Mouse (Mus musculus) limb, embryonic 13.5 days (tissue): ENCODE measurements around the gene Sec62. TPM values are rescaled to one million over a fixed set of nuclear protein-coding genes. Genes with fewer than 3 reads are reported as not detected.

Source experiments
- polyA plus RNA-seq: library from polyadenylated mRNA; unstranded; fragments of >200 nt; fragmentation: Nextera tagmentation; extraction: Ambion mirVana; gene quantifications from 2 replicates; pipeline ENCODE4 v1.2.1, GENCODE M21; 2015

The Sec62 gene
- polyA plus RNA-seq, 1 experiment from 2014 or later: 97.3 TPM

Other genes with a start within 250 kb of the Sec62 start
- 87.4 and 90.7 TPM in 2 replicates for gene Mecom, start 244.9 kb upstream of the Sec62 start, polyA plus RNA-seq
- gene Actrt3, start 192.9 kb upstream of the Sec62 start, polyA plus RNA-seq: 0.11 TPM in 1 of 2 replicates, not detected in the other
- 35.6 and 38.0 TPM in 2 replicates for gene Mynn, start 190.8 kb upstream of the Sec62 start, polyA plus RNA-seq
- not detected in 2 replicates for gene Lrriq4, start 148.4 kb upstream of the Sec62 start, polyA plus RNA-seq
- 1.3 and 1.7 TPM in 2 replicates for gene Lrrc34, start 145.0 kb upstream of the Sec62 start, polyA plus RNA-seq
- gene Lrrc31, start 93.0 kb upstream of the Sec62 start, polyA plus RNA-seq: not detected in 2 replicates
- gene Samd7, start 46.6 kb upstream of the Sec62 start, polyA plus RNA-seq: not detected in 2 replicates
- gene Gpr160, start 63.1 kb downstream of the Sec62 start, polyA plus RNA-seq: 1.4 and 3.1 TPM in 2 replicates
- gene Phc3, start 176.5 kb downstream of the Sec62 start, polyA plus RNA-seq: 7.8 and 7.9 TPM in 2 replicates
- 34.0 and 35.5 TPM in 2 replicates for gene Prkci, start 202.9 kb downstream of the Sec62 start, polyA plus RNA-seq